Comparison of ENCODE assay signal across 8 mouse cellular contexts in the genomic region with DNA sequence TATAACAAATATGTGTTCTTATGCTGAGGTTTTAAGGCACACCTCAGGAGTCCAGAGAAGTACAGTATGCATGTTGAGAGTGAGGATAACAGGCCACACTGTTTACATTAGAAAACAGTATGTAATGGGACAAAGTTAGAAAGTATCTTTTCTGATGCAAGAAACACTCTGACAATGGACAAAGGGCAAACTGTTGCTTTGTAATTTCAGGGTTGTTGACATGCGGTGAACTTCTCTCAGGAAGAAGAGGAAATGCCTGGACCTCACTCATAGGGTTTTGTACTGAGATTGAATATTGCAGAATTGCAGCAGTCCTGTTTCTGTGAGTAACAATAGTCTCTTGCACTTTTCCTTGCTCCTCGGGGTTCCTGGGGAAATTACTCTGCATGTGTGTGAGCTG. TPM values are rescaled to one million over a fixed set of nuclear protein-coding genes. Genes with fewer than 3 reads are reported as not detected.
DNase-seq lines count a peak whose midpoint lies in the region; ATAC-seq and TF ChIP-seq lines count a peak whose summit lies in the region.

No protein-coding gene starts in this region.

- TF ChIP-seq CTCF in cerebellum, adult 2 months (IDR thresholded peaks at IDR 0.05; ENCODE audit: borderline replicate concordance, insufficient read depth, low read depth, low read length): no peak

- 18% methylated on average over 2 of the region's 2 CpGs for WGBS in cerebellum, adult 2 months
- 29% methylated on average over 2 of the region's 2 CpGs for WGBS in hindbrain, embryonic 14.5 days

- H3K27me3 ChIP-seq in cerebellum, adult 2 months (ENCODE audit: control insufficient read depth, insufficient read depth, low read length): no peaks in the 10 kb centered on the region
- H3K27me3 ChIP-seq in hindbrain, embryonic 14.5 days (ENCODE audit: control insufficient read depth, insufficient read depth, low read length): no peaks in the 10 kb centered on the region

- TF ChIP-seq POLR2A in cerebellum, adult 2 months (IDR thresholded peaks at IDR 0.05; ENCODE audit: borderline replicate concordance, insufficient read depth, low read length): no peak

- no peak for ATAC-seq in hindbrain, embryonic 14.5 days (ENCODE audit: low FRiP score)
- ATAC-seq in megakaryocyte progenitor cell, adult 5-6 weeks (replicated peaks; ENCODE audit: poor library complexity): peak; percentile 38

- peaks cover 13% of the 10 kb centered on the region; the same call in 1 of the 2 replicates for H3K36me3 ChIP-seq in hindbrain, embryonic 14.5 days (replicated peaks; ENCODE audit: control insufficient read depth, insufficient read depth)

- peak overlapping the region; percentile 78 for H3K9ac ChIP-seq in hindbrain, embryonic 14.5 days

- DNase-seq in cerebellum, adult 2 months: no peak
- no peak for DNase-seq in cerebellum, adult 11 months
- peak; percentile 46 for DNase-seq in adipocyte (ENCODE audit: low spot score)
- DNase-seq in hindbrain, embryonic 14.5 days (ENCODE audit: low spot score): no peak
- DNase-seq in adrenal gland, postnatal 10 days: no peak
- DNase-seq in left cerebral cortex, adult 11 months (ENCODE audit: low spot score): no peak
- no peak for DNase-seq in gastrocnemius, adult 18-20 months (ENCODE audit: low spot score)

- no peak overlapping the region for H3K27ac ChIP-seq in cerebellum, adult 2 months (ENCODE audit: insufficient read depth, low read length)
- H3K27ac ChIP-seq in hindbrain, embryonic 14.5 days: no peak overlapping the region

- H3K4me1 ChIP-seq in cerebellum, adult 2 months (ENCODE audit: control insufficient read depth, insufficient read depth, low read length): no peaks in the 10 kb centered on the region; the same call in 1 of the 2 replicates
- H3K4me1 ChIP-seq in hindbrain, embryonic 14.5 days (replicated peaks; ENCODE audit: control insufficient read depth, insufficient read depth, low read length): peaks cover 13% of the 10 kb centered on the region

- H3K4me3 ChIP-seq in cerebellum, adult 2 months (replicated peaks; ENCODE audit: insufficient read depth, low read depth, low read length): peak overlapping the region; percentile 15
- peak overlapping the region; percentile 62 for H3K4me3 ChIP-seq in hindbrain, embryonic 14.5 days (replicated peaks; ENCODE audit: low read length)

- H3K9me3 ChIP-seq in hindbrain, embryonic 14.5 days (ENCODE audit: control insufficient read depth, low read length): no peaks in the 10 kb centered on the region

- H3K4me2 ChIP-seq in hindbrain, embryonic 14.5 days (replicated peaks): peak overlapping the region; percentile 69

RNA-seq across cellular contexts. Expression of a gene that starts 0.9 kb away (rescaled TPM):
- polyA plus RNA-seq in cerebellum, adult 2 months (2012; rRNA removed): 9.7 and 10.1 TPM in 2 replicates
- 13.4 and 13.8 TPM in 2 replicates for polyA plus RNA-seq in hindbrain, embryonic 14.5 days (2014; fragmentation: Nextera tagmentation; extraction: Ambion mirVana)
- 6.9 and 7.0 TPM in 2 replicates for total RNA-seq in megakaryocyte progenitor cell, adult 5-6 weeks (2015)
- total RNA-seq in megakaryocyte progenitor cell, adult 5-6 weeks (2017): 5.9 and 7.8 TPM in 2 replicates
- 1 to 10 TPM; 4.7 to 8.3 TPM for total RNA-seq in adrenal gland, postnatal 10 days (2021)
- total RNA-seq in gastrocnemius, adult 18-20 months (2021): under 1 TPM; 0.66 to 0.73 TPM

RNA-seq across cellular contexts. Expression of a gene that starts 16.7 kb away (rescaled TPM):
- 5.3 and 5.5 TPM in 2 replicates for polyA plus RNA-seq in cerebellum, adult 2 months (2012; rRNA removed)
- polyA plus RNA-seq in hindbrain, embryonic 14.5 days (2014; fragmentation: Nextera tagmentation; extraction: Ambion mirVana): 23.8 and 24.2 TPM in 2 replicates
- total RNA-seq in megakaryocyte progenitor cell, adult 5-6 weeks (2015): 7.1 and 9.4 TPM in 2 replicates
- 20.6 TPM in 1 of 2 replicates, not detected in the other for total RNA-seq in megakaryocyte progenitor cell, adult 5-6 weeks (2017)
- total RNA-seq in adrenal gland, postnatal 10 days (2021): 1 to 10 TPM; 3.9 to 4.9 TPM
- 1 to 10 TPM in 1 of 2 experiments, not detected in 1; 3.5 TPM for total RNA-seq in gastrocnemius, adult 18-20 months (2021)

RNA-seq across cellular contexts. Expression of a gene that starts 22.2 kb away (rescaled TPM):
- 3.8 and 4.6 TPM in 2 replicates for polyA plus RNA-seq in cerebellum, adult 2 months (2012; rRNA removed)
- polyA plus RNA-seq in hindbrain, embryonic 14.5 days (2014; fragmentation: Nextera tagmentation; extraction: Ambion mirVana): 7.9 and 11.6 TPM in 2 replicates
- 3.8 and 4.5 TPM in 2 replicates for total RNA-seq in megakaryocyte progenitor cell, adult 5-6 weeks (2015)
- 5.4 TPM in 2 replicates for total RNA-seq in megakaryocyte progenitor cell, adult 5-6 weeks (2017)
- 10 to 100 TPM in 1 of 2 experiments, 1 to 10 TPM in 1; 9.7 to 12.6 TPM for total RNA-seq in adrenal gland, postnatal 10 days (2021)
- total RNA-seq in gastrocnemius, adult 18-20 months (2021): 1 to 10 TPM; 5.0 to 5.8 TPM

RNA-seq across cellular contexts. Expression of a gene that starts 58.0 kb away (rescaled TPM):
- 6.5 and 7.3 TPM in 2 replicates for polyA plus RNA-seq in cerebellum, adult 2 months (2012; rRNA removed)
- polyA plus RNA-seq in hindbrain, embryonic 14.5 days (2014; fragmentation: Nextera tagmentation; extraction: Ambion mirVana): 11.1 and 14.0 TPM in 2 replicates
- 6.8 and 10.6 TPM in 2 replicates for total RNA-seq in megakaryocyte progenitor cell, adult 5-6 weeks (2015)
- 4.5 and 4.6 TPM in 2 replicates for total RNA-seq in megakaryocyte progenitor cell, adult 5-6 weeks (2017)
- total RNA-seq in adrenal gland, postnatal 10 days (2021): 1 to 10 TPM; 5.1 to 5.5 TPM
- 1 to 10 TPM; 1.7 to 1.9 TPM for total RNA-seq in gastrocnemius, adult 18-20 months (2021)
